Mouse (Mus musculus) embryo, embryonic 11.5 days (tissue): Measurements from ENCODE around the gene Atp6v1g2.
A peak's percentile ranks its signal among the peaks of the same experiment; 100 is the strongest.
"Not testable (repeated sequence)": the region's sequence is repeated elsewhere in the genome, so short reads cannot be mapped to it uniquely, and the experiment has no call there.

Experiments used
- DNase-seq: peaks from one replicate; pipeline ENCODE4 v3.0.0-alpha.2; 2012; ENCODE audit warnings: low read depth, low spot score

Atp6v1g2 gene

GRCm38 (mm10) chr17:35202442-35202841, 31.0 kb upstream of the Atp6v1g2 start:
- no peak for DNase-seq

GRCm38 (mm10) chr17:35204494-35205379, 28.7 kb upstream of the Atp6v1g2 start, which contains the start of gene Lta:
TSS of gene Lta (minus strand) at chr17:35205351.
- no peak for DNase-seq

- DNase-seq, result no peak
Observed at GRCm38 (mm10) chr17:35205380-35205769, 28.1 kb upstream of the Atp6v1g2 start.

GRCm38 (mm10) chr17:35209785-35210535, 23.5 kb upstream of the Atp6v1g2 start:
- no peak for DNase-seq

- DNase-seq, result no peak
Observed at GRCm38 (mm10) chr17:35210593-35210992, 22.9 kb upstream of the Atp6v1g2 start.

- DNase-seq, result no peak
Observed at GRCm38 (mm10) chr17:35213071-35213470, 20.4 kb upstream of the Atp6v1g2 start.

- no peak for DNase-seq
Observed at GRCm38 (mm10) chr17:35218516-35219193, 14.8 kb upstream of the Atp6v1g2 start.

GRCm38 (mm10) chr17:35219601-35220041, 13.8 kb upstream of the Atp6v1g2 start:
- DNase-seq, result no peak

- DNase-seq, result no peak
Observed at GRCm38 (mm10) chr17:35220156-35220952, 13.1 kb upstream of the Atp6v1g2 start, which contains the start of gene Gm16181. TSS of gene Gm16181 (plus strand) at chr17:35220834.

- DNase-seq, result no peak
Observed at GRCm38 (mm10) chr17:35222299-35222698, 11.2 kb upstream of the Atp6v1g2 start.

- no peak for DNase-seq
Observed at GRCm38 (mm10) chr17:35224641-35225040, 8.8 kb upstream of the Atp6v1g2 start.

- no peak for DNase-seq
Observed at GRCm38 (mm10) chr17:35225456-35225855, 8.0 kb upstream of the Atp6v1g2 start.

GRCm38 (mm10) chr17:35226561-35227046, 6.9 kb upstream of the Atp6v1g2 start:
- no peak for DNase-seq

GRCm38 (mm10) chr17:35231022-35231421, 2.4 kb upstream of the Atp6v1g2 start:
- DNase-seq, result no peak

GRCm38 (mm10) chr17:35232043-35232442, 1.4 kb upstream of the Atp6v1g2 start:
- DNase-seq, result peak; percentile 69

GRCm38 (mm10) chr17:35232659-35233058, 801 bp upstream of the Atp6v1g2 start:
- DNase-seq, result no peak

- not testable (repeated sequence) for DNase-seq
Observed at GRCm38 (mm10) chr17:35234090-35234489, 630 bp downstream of the Atp6v1g2 start.

- no peak for DNase-seq
Observed at GRCm38 (mm10) chr17:35234903-35235302, 1.4 kb downstream of the Atp6v1g2 start.

GRCm38 (mm10) chr17:35235614-35236389, 2.3 kb downstream of the Atp6v1g2 start, which contains the start of gene Nfkbil1:
TSS of gene Nfkbil1 (minus strand) at chr17:35235792.
- peak; percentile 93 for DNase-seq

GRCm38 (mm10) chr17:35236390-35236746, 2.9 kb downstream of the Atp6v1g2 start:
- DNase-seq, result peak; percentile 88
